Comparison of ENCODE assay signal across 22 mouse cellular contexts in genomic region chr9:77408053-77408603, GRCm38 (mm10). TPM values are rescaled to one million over a fixed set of nuclear protein-coding genes. Genes with fewer than 3 reads are reported as not detected.
"Had no signal": no experiment of that assay in that cellular context is flagged by ENCODE, and none has a peak within 500 bp of the region (broad histone marks: within the 10 kb centered on the region; RNA-seq: fewer than 3 reads in every experiment).

No protein-coding gene starts in this region.

- H3K4me2 ChIP-seq: liver, embryonic 11.5 days; liver, embryonic 13.5 days; liver, embryonic 15.5 days; neural tube, embryonic 12.5 days; stomach, embryonic 15.5 days had no signal

- H3K9ac ChIP-seq: liver, embryonic 13.5 days; liver, embryonic 15.5 days; liver, postnatal 0 days; neural tube, embryonic 12.5 days; stomach, embryonic 15.5 days had no signal

- H3K36me3 ChIP-seq: liver, embryonic 13.5 days; liver, embryonic 15.5 days; neural tube, embryonic 12.5 days; stomach, embryonic 15.5 days had no signal

- DNase-seq: liver; liver, embryonic 13.5 days; liver, postnatal 0 days; lung, adult 2 months; lung, postnatal 10 days; lung, postnatal 36 days; right cerebral cortex, postnatal 14 days; thymus, adult 2 months; thymus, postnatal 25 days; thymus, postnatal 4 days had no signal

- H3K27ac ChIP-seq: liver, embryonic 13.5 days; liver, embryonic 15.5 days; macrophage; neural tube, embryonic 12.5 days; stomach, embryonic 15.5 days; stomach, postnatal 0 days had no signal

- H3K9me3 ChIP-seq: liver, embryonic 13.5 days; liver, embryonic 15.5 days; megakaryocyte, embryonic 14.5 days; neural tube, embryonic 12.5 days; stomach, embryonic 15.5 days had no signal

- H3K4me1 ChIP-seq: liver, embryonic 13.5 days; liver, embryonic 15.5 days; megakaryocyte, embryonic 14.5 days; neural tube, embryonic 12.5 days; stomach, embryonic 15.5 days had no signal

- H3K27me3 ChIP-seq: liver, embryonic 13.5 days; liver, embryonic 15.5 days; neural tube, embryonic 12.5 days; stomach, embryonic 15.5 days had no signal

- ATAC-seq: liver, postnatal 0 days; midbrain, embryonic 16.5 days had no signal

- H3K4me3 ChIP-seq: liver, embryonic 13.5 days; liver, embryonic 15.5 days; neural tube, embryonic 12.5 days; stomach, embryonic 15.5 days had no signal

RNA-seq across cellular contexts. Expression of gene Mlip, which starts 55.4 kb away (rescaled TPM):
- total RNA-seq: megakaryocyte progenitor cell, adult 5-6 weeks; monocyte, adult 5-6 weeks; neutrophil, adult 5-6 weeks had no signal
- polyA plus RNA-seq: liver, embryonic 13.5 days; liver, postnatal 0 days; macrophage; spleen, adult 2 months had no signal
